Mouse (Mus musculus) layer of hippocampus, postnatal 10 days (tissue): ENCODE measurements at regions not wholly inside any gene's neighbourhood (a gene's known extent, or its start where the extent isn't known, plus 50 kb on each side); places are given as distances from the start of the nearest gene placed in this dataset.

Experiments used
- DNase-seq, 2 experiments: peaks; one replicate each; pipeline ENCODE4 v3.0.0; 2021; ENCODE audit warnings: low spot score in 2 of 2

GRCm38 (mm10) chr19:55985518-55985917 is 243.9 kb downstream of the Tcf7l2 start:
- DNase-seq: no peak

- no peak for DNase-seq
Observed at GRCm38 (mm10) chr19:55991791-55992726, 250.4 kb downstream of the Tcf7l2 start.

GRCm38 (mm10) chr19:55992727-55993066 is 251.1 kb downstream of the Tcf7l2 start:
- no peak for DNase-seq

- no peak for DNase-seq
Observed at GRCm38 (mm10) chr19:55995721-55996120, 254.1 kb downstream of the Tcf7l2 start.

- no peak for DNase-seq
Observed at GRCm38 (mm10) chr19:55998454-55999180, 257.0 kb downstream of the Tcf7l2 start.

GRCm38 (mm10) chr19:55999409-55999808 is 257.8 kb downstream of the Tcf7l2 start:
- no peak for DNase-seq

GRCm38 (mm10) chr19:56001428-56001827 is 259.8 kb downstream of the Tcf7l2 start:
- DNase-seq: no peak

GRCm38 (mm10) chr19:56005886-56006285 is 264.3 kb downstream of the Tcf7l2 start:
- DNase-seq: no peak

GRCm38 (mm10) chr19:56007433-56007832 is 265.8 kb downstream of the Tcf7l2 start:
- no peak for DNase-seq

GRCm38 (mm10) chr19:56010766-56011165 is 269.1 kb downstream of the Tcf7l2 start:
- no peak for DNase-seq

- DNase-seq: no peak
Observed at GRCm38 (mm10) chr19:56011292-56011691, 269.7 kb downstream of the Tcf7l2 start.

GRCm38 (mm10) chr19:56016548-56017346 is 270.2 kb upstream of the Habp2 start:
- no peak for DNase-seq

GRCm38 (mm10) chr19:56017524-56017923 is 269.4 kb upstream of the Habp2 start:
- no peak for DNase-seq

- no peak for DNase-seq
Observed at GRCm38 (mm10) chr19:56019143-56019542, 267.8 kb upstream of the Habp2 start.

GRCm38 (mm10) chr19:56022348-56022747 is 264.6 kb upstream of the Habp2 start:
- DNase-seq: no peak

- DNase-seq: no peak
Observed at GRCm38 (mm10) chr19:56024599-56024998, 262.3 kb upstream of the Habp2 start.

GRCm38 (mm10) chr19:56029428-56030281 is 257.3 kb upstream of the Habp2 start:
- DNase-seq: peak; percentile 66 to 71

- no peak for DNase-seq
Observed at GRCm38 (mm10) chr19:56030401-56030925, 256.5 kb upstream of the Habp2 start.

GRCm38 (mm10) chr19:56034552-56034951 is 252.4 kb upstream of the Habp2 start:
- DNase-seq: no peak

GRCm38 (mm10) chr19:56037584-56037983 is 249.4 kb upstream of the Habp2 start:
- no peak for DNase-seq
